Mouse (Mus musculus) cerebellum, adult 11-12 months (tissue): ENCODE results near the gene Fam129b.

Experiments used
- DNase-seq: peaks from one replicate; pipeline ENCODE4 v3.0.0; 2022

The Fam129b gene

GRCm38 (mm10) chr2:32927624-32928234 lies 51.8 kb downstream of the Fam129b start:
- no peak for DNase-seq

- DNase-seq = peak; percentile 83
Measured at GRCm38 (mm10) chr2:32928235-32928946, 52.5 kb downstream of the Fam129b start.

- DNase-seq = no peak
Measured at GRCm38 (mm10) chr2:32928947-32929829, 53.3 kb downstream of the Fam129b start.

GRCm38 (mm10) chr2:32931730-32932129 lies 55.8 kb downstream of the Fam129b start:
- no peak for DNase-seq

GRCm38 (mm10) chr2:32938741-32939140 lies 62.8 kb downstream of the Fam129b start:
- no peak for DNase-seq

GRCm38 (mm10) chr2:32939418-32939817 lies 63.5 kb downstream of the Fam129b start:
- DNase-seq = no peak

- DNase-seq = no peak
Measured at GRCm38 (mm10) chr2:32940483-32940882, 64.6 kb downstream of the Fam129b start.

- no peak for DNase-seq
Measured at GRCm38 (mm10) chr2:32947454-32947853, 71.5 kb downstream of the Fam129b start.

- no peak for DNase-seq
Measured at GRCm38 (mm10) chr2:32954581-32954980, 78.7 kb downstream of the Fam129b start.

- DNase-seq = peak; percentile 31
Measured at GRCm38 (mm10) chr2:32957344-32957743, 81.4 kb downstream of the Fam129b start.

GRCm38 (mm10) chr2:32960273-32960672 lies 84.4 kb downstream of the Fam129b start:
- DNase-seq = peak; percentile 32

GRCm38 (mm10) chr2:32961192-32961995 lies 85.5 kb downstream of the Fam129b start, which contains the start of the genes Rpl12 and Lrsam1:
Gene Rpl12, plus strand, starts transcription at chr2:32961559.
Gene Lrsam1, minus strand, starts transcription at chr2:32961614.
- peak; percentile 91 for DNase-seq

GRCm38 (mm10) chr2:32962062-32962874 lies 86.4 kb downstream of the Fam129b start:
- DNase-seq = peak; percentile 38

GRCm38 (mm10) chr2:32962875-32963220 lies 86.9 kb downstream of the Fam129b start:
- no peak for DNase-seq

- DNase-seq = no peak
Measured at GRCm38 (mm10) chr2:32963544-32963943, 87.6 kb downstream of the Fam129b start.

GRCm38 (mm10) chr2:32963981-32964380 lies 88.1 kb downstream of the Fam129b start:
- DNase-seq = peak; percentile 15

- peak; percentile 18 for DNase-seq
Measured at GRCm38 (mm10) chr2:32964659-32965457, 88.9 kb downstream of the Fam129b start.

- DNase-seq = peak; percentile 22
Measured at GRCm38 (mm10) chr2:32965511-32966183, 89.7 kb downstream of the Fam129b start.

GRCm38 (mm10) chr2:32966184-32966688 lies 90.3 kb downstream of the Fam129b start:
- no peak for DNase-seq
